Mouse (Mus musculus) CH12.LX (cell line): ENCODE measurements at regions not wholly inside any gene's neighbourhood (a gene's known extent, or its start where the extent isn't known, plus 50 kb on each side); places are given as distances from the start of the nearest gene placed in this dataset.
A peak's percentile ranks its signal among the peaks of the same experiment; 100 is the strongest.

ENCODE experiments used
- DNase-seq: peaks from one replicate; pipeline ENCODE4 v3.0.0-alpha.2; 2013; ENCODE audit errors: extremely low read depth
- H3K27ac ChIP-seq: 2 replicates; pipeline ENCODE4 v1.5.1; 2012; ENCODE audit warnings: low read depth, mild to moderate bottlenecking, control low read depth, moderate library complexity; ENCODE audit not compliant: insufficient read depth
- H3K27me3 ChIP-seq: replicated peaks from 2 replicates; pipeline ENCODE3; 2012; ENCODE audit warnings: inconsistent platforms
- H3K36me3 ChIP-seq, 2 experiments: replicated peaks in 1 of 2; 2 replicates each; pipeline versions ENCODE3 to v1.6.1; 2012; ENCODE audit warnings: inconsistent platforms in 1 of 2, low read length in 1 of 2, mild to moderate bottlenecking in 1 of 2, mixed read lengths in 1 of 2, moderate library complexity in 1 of 2; ENCODE audit not compliant: control insufficient read depth in 1 of 2, insufficient read depth in 1 of 2
- H3K4me1 ChIP-seq, 2 experiments: 2 replicates each; pipeline ENCODE4 v1.6.1; 2012; ENCODE audit warnings: inconsistent platforms in 1 of 2, moderate library complexity in 1 of 2; ENCODE audit not compliant: insufficient read depth in 2 of 2, control insufficient read depth in 1 of 2
- H3K4me2 ChIP-seq: 2 replicates; pipeline ENCODE4 v1.6.1; 2012; ENCODE audit warnings: low read depth, mild to moderate bottlenecking, control low read depth; ENCODE audit not compliant: poor library complexity, insufficient read depth, severe bottlenecking
- H3K4me3 ChIP-seq, 3 experiments: fragments of 150-350 bp in 1 of 3; sonication (generic) in 1 of 3; replicated peaks in 1 of 3; 2 replicates each; pipeline versions ENCODE3 to v1.5.1; 2011 to 2012; ENCODE audit warnings: low read depth in 2 of 3, low read length in 2 of 3, mild to moderate bottlenecking in 2 of 3, moderate library complexity in 2 of 3, control low read depth in 1 of 3, improper control_type of control experiment in 1 of 3, inconsistent platforms in 1 of 3, mixed read lengths in 1 of 3; ENCODE audit not compliant: poor library complexity in 1 of 3
- H3K79me2 ChIP-seq: replicated peaks from 2 replicates; pipeline ENCODE4 v1.6.1; 2012; ENCODE audit warnings: mild to moderate bottlenecking, moderate library complexity; ENCODE audit not compliant: control insufficient read depth, poor library complexity, insufficient read depth, severe bottlenecking; ENCODE audit errors: extremely low read depth
- H3K9ac ChIP-seq: 2 replicates; pipeline ENCODE4 v1.6.1; 2012; ENCODE audit warnings: low read depth, mild to moderate bottlenecking, control low read depth, moderate library complexity; ENCODE audit not compliant: insufficient read depth
- H3K9me3 ChIP-seq: replicated peaks from 2 replicates; pipeline ENCODE3; 2012; ENCODE audit warnings: low read length, inconsistent platforms, mixed read lengths
- BHLHE40 ChIP-seq: IDR thresholded peaks from 2 replicates; pipeline ENCODE4 v1.6.1; 2011; ENCODE audit warnings: mild to moderate bottlenecking, low read depth, low read length, improper control_type of control experiment
- CHD1 ChIP-seq: IDR thresholded peaks from 2 replicates; pipeline ENCODE4 v1.6.1; 2012; ENCODE audit warnings: low read depth, low read length, improper control_type of control experiment, inconsistent platforms
- ELF1 ChIP-seq: IDR thresholded peaks from 2 replicates; pipeline ENCODE4 v1.6.1; 2014; ENCODE audit warnings: low read depth, mild to moderate bottlenecking, inconsistent platforms, low read length, improper control_type of control experiment
- ETS1 ChIP-seq: conservative IDR thresholded peaks from 2 replicates; pipeline ENCODE4 v1.6.1; 2012; ENCODE audit warnings: low read depth, mild to moderate bottlenecking, inconsistent platforms, low read length, improper control_type of control experiment, moderate library complexity
- JUN ChIP-seq: IDR thresholded peaks from 2 replicates; pipeline ENCODE4 v1.6.1; 2011; ENCODE audit warnings: low read depth, mild to moderate bottlenecking, low read length, improper control_type of control experiment, moderate library complexity; ENCODE audit not compliant: insufficient read depth
- MEF2A ChIP-seq: IDR thresholded peaks from 2 replicates; pipeline ENCODE4 v1.6.1; 2014; ENCODE audit warnings: low read depth, mild to moderate bottlenecking, inconsistent platforms, low read length, improper control_type of control experiment, borderline replicate concordance
- NELFE ChIP-seq: IDR thresholded peaks from 2 replicates; pipeline ENCODE4 v1.6.1; 2011; ENCODE audit warnings: low read depth, low read length, improper control_type of control experiment
- NRF1 ChIP-seq: IDR thresholded peaks from 2 replicates; pipeline ENCODE4 v1.6.1; 2014; ENCODE audit warnings: low read depth, mild to moderate bottlenecking, inconsistent platforms, low read length, improper control_type of control experiment, moderate library complexity
- PAX5 ChIP-seq: IDR thresholded peaks from 2 replicates; pipeline ENCODE4 v1.6.1; 2012; ENCODE audit warnings: low read length, inconsistent platforms, mixed read lengths
- RCOR1 ChIP-seq: conservative IDR thresholded peaks from 2 replicates; pipeline ENCODE4 v1.6.1; 2012; ENCODE audit warnings: low read depth, mild to moderate bottlenecking, inconsistent platforms, low read length, improper control_type of control experiment
- TBP ChIP-seq: conservative IDR thresholded peaks from 2 replicates; pipeline ENCODE4 v1.6.1; 2011; ENCODE audit warnings: low read depth, low read length, improper control_type of control experiment
- USF1 ChIP-seq: IDR thresholded peaks from 2 replicates; pipeline ENCODE4 v1.6.1; 2014; ENCODE audit warnings: low read depth, mild to moderate bottlenecking, inconsistent platforms, low read length, improper control_type of control experiment
- USF2 ChIP-seq: conservative IDR thresholded peaks from 2 replicates; pipeline ENCODE4 v1.6.1; 2011; ENCODE audit warnings: low read depth, low read length, improper control_type of control experiment
- ZC3H11A ChIP-seq: IDR thresholded peaks from 2 replicates; pipeline ENCODE4 v1.6.1; 2012; ENCODE audit warnings: low read depth, mild to moderate bottlenecking, inconsistent platforms, low read length, improper control_type of control experiment
- ZNF384 ChIP-seq: IDR thresholded peaks from 2 replicates; pipeline ENCODE4 v1.6.1; 2012; ENCODE audit warnings: low read depth, low read length, improper control_type of control experiment, inconsistent platforms
- dilution Hi-C: fragments of 300-500 bp; cut with MboI; formaldehyde crosslinking; loops from 2 replicates; pipeline ENCODE4 v1.14.3; 2020; ENCODE audit warnings: low sequenced_read_pairs; ENCODE audit not compliant: extremely low pct_unique_long_range_greater_than_20kb, extremely low pct_ligation_motif_present
- in situ Hi-C: fragments of 300-500 bp; cut with MboI; formaldehyde crosslinking; loops from 3 replicates; pipeline ENCODE4 v1.14.3; 2019; ENCODE audit warnings: low sequenced_read_pairs, low pct_ligation_motif_present, low pct_unique_long_range_greater_than_20kb, mixed read lengths

- dilution Hi-C loops: no loop called here
- H3K9me3 ChIP-seq: no peaks in the 10 kb centered on the region
- TF ChIP-seq JUN: no peak
- no peak for TF ChIP-seq NRF1
- TF ChIP-seq RCOR1: no peak
- no peak for TF ChIP-seq ELF1
- no peak for TF ChIP-seq USF1
- no peak for TF ChIP-seq ZC3H11A
- no peak for TF ChIP-seq MEF2A
- no peak for TF ChIP-seq CHD1
- no peak overlapping the region for H3K27ac ChIP-seq
- H3K4me1 ChIP-seq: peaks cover 0 to 13% of the 10 kb centered on the region in 2 experiments; a peak in 2 of 4 replicates
- no peak overlapping the region for H3K4me2 ChIP-seq
- H3K4me3 ChIP-seq: no peak overlapping the region
- in situ Hi-C loops: no loop called here
- DNase-seq: no peak
- H3K27me3 ChIP-seq: peaks cover 67% of the 10 kb centered on the region
- no peak overlapping the region for H3K9ac ChIP-seq
- no peaks in the 10 kb centered on the region for H3K79me2 ChIP-seq
- no peaks in the 10 kb centered on the region for H3K36me3 ChIP-seq
These were observed 80.7 kb upstream of the Lrig1 start for GRCm38 (mm10) chr6:94780621-94781020.

GRCm38 (mm10) chr6:94779854-94780253, 79.9 kb upstream of the Lrig1 start:
- Histone ChIP-seq H3K9ac (no peak overlapping the region), H3K9me3 (peaks cover under 1% of the 10 kb centered on the region), H3K27ac (no peak overlapping the region), H3K4me2 (no peak overlapping the region)
- TF ChIP-seq BHLHE40 (0 out of 2 replicates have a peak, but pooled peaks have one; percentile 30), USF1 (peak; percentile 16; the same call in 1 of the 2 replicates), PAX5 (no peak)
- TF ChIP-seq, all 38 proteins: peak for 2
- Histone ChIP-seq H3K4me1 (peaks cover 0 to 13% of the 10 kb centered on the region in 2 experiments; a peak in 2 of 4 replicates), H3K4me3 (no peak overlapping the region), H3K36me3 (no peaks in the 10 kb centered on the region), H3K79me2 (no peaks in the 10 kb centered on the region), H3K27me3 (peaks cover 66% of the 10 kb centered on the region)
- dilution Hi-C loops (no loop called here), in situ Hi-C loops (no loop called here)
- peak; percentile 48 for DNase-seq

GRCm38 (mm10) chr6:94779213-94779612, 79.3 kb upstream of the Lrig1 start:
- in situ Hi-C loops: no loop called here
- DNase-seq: no peak
- dilution Hi-C loops: no loop called here

More at GRCm38 (mm10) chr6:94779213-94779612, 79.3 kb upstream of the Lrig1 start:
- Histone ChIP-seq H3K4me3 (no peak overlapping the region), H3K27ac (no peak overlapping the region), H3K9me3 (peaks cover 7% of the 10 kb centered on the region), H3K9ac (no peak overlapping the region), H3K4me1 (peaks cover 0 to 13% of the 10 kb centered on the region in 2 experiments; a peak in 2 of 4 replicates), H3K4me2 (no peak overlapping the region), H3K36me3 (no peaks in the 10 kb centered on the region), H3K79me2 (no peaks in the 10 kb centered on the region), H3K27me3 (peaks cover 64% of the 10 kb centered on the region)
- TF ChIP-seq NELFE (no peak), RCOR1 (no peak), TBP (no peak), BHLHE40 (no peak), ETS1 (no peak), ZNF384 (no peak), USF2 (no peak)
